Comparison of ENCODE assay signal across 9 mouse cellular contexts in the genomic region with DNA sequence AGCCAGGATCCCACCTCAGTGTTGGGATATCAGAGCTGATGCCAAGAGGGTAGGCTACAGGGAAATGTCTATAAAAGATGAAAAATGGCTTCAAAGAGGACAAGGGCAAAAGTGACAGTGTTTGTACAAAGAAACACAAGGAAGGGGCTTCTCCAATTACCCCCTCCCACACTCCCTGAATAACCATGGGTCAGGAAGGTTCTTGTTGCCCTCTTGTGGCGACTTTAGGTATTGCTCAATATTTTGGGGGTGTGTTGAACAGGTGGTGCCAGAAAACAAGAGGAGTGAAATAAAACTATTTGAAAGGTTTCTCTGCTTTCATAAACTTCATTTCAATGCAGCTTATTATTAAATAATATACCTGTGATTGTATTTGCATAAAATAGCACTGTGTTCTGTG. TPM values are rescaled to one million over a fixed set of nuclear protein-coding genes. Genes with fewer than 3 reads are reported as not detected.
DNase-seq lines count a peak whose midpoint lies in the region; ATAC-seq and TF ChIP-seq lines count a peak whose summit lies in the region.
"Had no signal": no experiment of that assay in that cellular context is flagged by ENCODE, and none has a peak within 500 bp of the region (broad histone marks: within the 10 kb centered on the region; RNA-seq: fewer than 3 reads in every experiment).

No protein-coding gene starts in this region.

- H3K36me3 ChIP-seq in forebrain, embryonic 14.5 days (ENCODE audit: control insufficient read depth, insufficient read depth, low read length): no peaks in the 10 kb centered on the region
- peaks cover 4% of the 10 kb centered on the region; the same call in 1 of the 2 replicates for H3K36me3 ChIP-seq in forebrain, embryonic 15.5 days
- peaks cover 5% of the 10 kb centered on the region; the same call in 1 of the 2 replicates for H3K36me3 ChIP-seq in lung, embryonic 14.5 days (ENCODE audit: insufficient read depth)

- peak; percentile 56 for DNase-seq in forebrain, embryonic 14.5 days (ENCODE audit: low spot score)
- DNase-seq in urinary bladder, adult 18-20 months (ENCODE audit: low spot score in 2 of 2): peak; percentile 24 to 40
- DNase-seq in urinary bladder, adult 2 months (ENCODE audit: low spot score): no peak
- peak; percentile 25 to 51 for DNase-seq in cerebellum, postnatal 36 days
- DNase-seq in induced T-regulatory cell, adult 2 months (ENCODE audit: low read depth): peak; percentile 80
- DNase-seq in lung, embryonic 14.5 days: peak; percentile 79
- peak; percentile 48 to 78 for DNase-seq in spleen, postnatal 4 days (ENCODE audit: low spot score in 2 of 2)

- no peak for ATAC-seq in forebrain, embryonic 14.5 days
- no peak for ATAC-seq in forebrain, embryonic 15.5 days (replicated peaks)
- ATAC-seq in lung, embryonic 14.5 days (ENCODE audit: insufficient read depth): no peak; the same call in 1 of the 2 replicates

- no peak overlapping the region for H3K27ac ChIP-seq in forebrain, embryonic 14.5 days (ENCODE audit: low read depth, low read length)
- no peak overlapping the region for H3K27ac ChIP-seq in forebrain, embryonic 15.5 days (replicated peaks)
- no peak overlapping the region for H3K27ac ChIP-seq in lung, embryonic 14.5 days (ENCODE audit: low read depth)
- H3K27ac ChIP-seq: hindbrain, embryonic 15.5 days had no signal

- peak; percentile 77 for TF ChIP-seq CTCF in lung, embryonic 14.5 days (IDR thresholded peaks at IDR 0.05; ENCODE audit: low read depth)

- H3K27me3 ChIP-seq in forebrain, embryonic 14.5 days (replicated peaks; ENCODE audit: control insufficient read depth, insufficient read depth, low read length): no peaks in the 10 kb centered on the region
- H3K27me3 ChIP-seq in forebrain, embryonic 15.5 days: no peaks in the 10 kb centered on the region
- no peaks in the 10 kb centered on the region for H3K27me3 ChIP-seq in lung, embryonic 14.5 days (ENCODE audit: insufficient read depth, low read length)
- H3K27me3 ChIP-seq: hindbrain, embryonic 15.5 days had no signal

- no peak overlapping the region for H3K4me3 ChIP-seq in forebrain, embryonic 14.5 days (ENCODE audit: low read depth, low read length)
- no peak overlapping the region for H3K4me3 ChIP-seq in forebrain, embryonic 15.5 days
- no peak overlapping the region for H3K4me3 ChIP-seq in lung, embryonic 14.5 days (ENCODE audit: low read depth, low read length)
- H3K4me3 ChIP-seq: hindbrain, embryonic 15.5 days had no signal

- no peaks in the 10 kb centered on the region for H3K9me3 ChIP-seq in forebrain, embryonic 14.5 days (replicated peaks; ENCODE audit: control insufficient read depth, low read length)
- H3K9me3 ChIP-seq in forebrain, embryonic 15.5 days: no peaks in the 10 kb centered on the region
- no peaks in the 10 kb centered on the region for H3K9me3 ChIP-seq in lung, embryonic 14.5 days (ENCODE audit: low read depth, low read length)
- H3K9me3 ChIP-seq: hindbrain, embryonic 15.5 days had no signal

- no peak overlapping the region for H3K9ac ChIP-seq in forebrain, embryonic 14.5 days (ENCODE audit: low read length)
- H3K9ac ChIP-seq in forebrain, embryonic 15.5 days (replicated peaks): no peak overlapping the region
- no peak overlapping the region for H3K9ac ChIP-seq in lung, embryonic 14.5 days
- H3K9ac ChIP-seq: hindbrain, embryonic 15.5 days had no signal

- 8% methylated on average over 1 of the region's 1 CpGs for WGBS in forebrain, embryonic 14.5 days
- WGBS in forebrain, embryonic 15.5 days: 10% methylated on average over 1 of the region's 1 CpGs
- 5% methylated on average over 1 of the region's 1 CpGs for WGBS in lung, embryonic 14.5 days

- no peak overlapping the region for H3K4me2 ChIP-seq in forebrain, embryonic 14.5 days (ENCODE audit: low read length)
- H3K4me2 ChIP-seq in forebrain, embryonic 15.5 days (replicated peaks): no peak overlapping the region
- H3K4me2 ChIP-seq in lung, embryonic 14.5 days: no peak overlapping the region
- H3K4me2 ChIP-seq: hindbrain, embryonic 15.5 days had no signal

- no peaks in the 10 kb centered on the region for H3K4me1 ChIP-seq in forebrain, embryonic 14.5 days (ENCODE audit: control insufficient read depth, insufficient read depth, low read length)
- H3K4me1 ChIP-seq in forebrain, embryonic 15.5 days: no peaks in the 10 kb centered on the region
- H3K4me1 ChIP-seq in lung, embryonic 14.5 days (ENCODE audit: insufficient read depth): no peaks in the 10 kb centered on the region
- H3K4me1 ChIP-seq: hindbrain, embryonic 15.5 days had no signal

RNA-seq across cellular contexts. Expression of a gene that starts 20.1 kb away (rescaled TPM):
- 14.2 and 15.3 TPM in 2 replicates for polyA plus RNA-seq in forebrain, embryonic 14.5 days (2014; fragmentation: Nextera tagmentation; extraction: Ambion mirVana)
- polyA plus RNA-seq in forebrain, embryonic 15.5 days (2015; fragmentation: Nextera tagmentation; extraction: Ambion mirVana): 13.4 TPM in 2 replicates
- 13.0 and 13.5 TPM in 2 replicates for polyA plus RNA-seq in urinary bladder, adult 2 months (2012; rRNA removed)
- polyA plus RNA-seq in lung, embryonic 14.5 days (2014; fragmentation: Nextera tagmentation; extraction: Ambion mirVana): 18.5 and 19.5 TPM in 2 replicates

RNA-seq across cellular contexts. Expression of a gene that starts 35.1 kb away (rescaled TPM):
- polyA plus RNA-seq in forebrain, embryonic 14.5 days (2014; fragmentation: Nextera tagmentation; extraction: Ambion mirVana): 8.6 and 10.4 TPM in 2 replicates
- polyA plus RNA-seq in forebrain, embryonic 15.5 days (2015; fragmentation: Nextera tagmentation; extraction: Ambion mirVana): 8.7 and 8.9 TPM in 2 replicates
- polyA plus RNA-seq in urinary bladder, adult 2 months (2012; rRNA removed): 9.1 and 9.3 TPM in 2 replicates
- 16.6 and 18.0 TPM in 2 replicates for polyA plus RNA-seq in lung, embryonic 14.5 days (2014; fragmentation: Nextera tagmentation; extraction: Ambion mirVana)
